Mouse (Mus musculus): ENCODE measurements at regions not wholly inside any gene's neighbourhood (a gene's known extent, or its start where the extent isn't known, plus 50 kb on each side); places are given as distances from the start of the nearest gene placed in this dataset.
A peak's percentile ranks its signal among the peaks of the same experiment; 100 is the strongest.

GRCm38 (mm10) chr11:84684325-84684724 lies 135.0 kb downstream of the Mrm1 start:
- no peak for DNase-seq (ENCODE audit: low read depth, low spot score)
- Histone ChIP-seq H3K36me3 (ENCODE audit: control insufficient read depth, insufficient read depth, low read length, poor library complexity, severe bottlenecking) (no peaks in the 10 kb centered on the region), H3K27ac (ENCODE audit: insufficient read depth, low read depth, low read length, poor library complexity, severe bottlenecking) (no peak overlapping the region), H3K9ac (ENCODE audit: insufficient read depth, low read depth, low read length, poor library complexity, severe bottlenecking) (no peak overlapping the region), H3K4me1 (ENCODE audit: control insufficient read depth in 2 of 2, insufficient read depth in 2 of 2, low read length in 2 of 2, poor library complexity in 1 of 2) (no peaks in the 10 kb centered on the region), H3K9me3 (ENCODE audit: control insufficient read depth, insufficient read depth, low read depth, low read length) (no peaks in the 10 kb centered on the region), H3K4me3 (ENCODE audit: insufficient read depth in 1 of 2, low read depth in 1 of 2, low read length in 2 of 2, poor library complexity in 1 of 2, severe bottlenecking in 1 of 2) (no peak overlapping the region)
- no peak for TF ChIP-seq CHD2 (IDR thresholded peaks at IDR 0.05; ENCODE audit: low read depth, low read length)
- no peak for TF ChIP-seq MAFK (IDR thresholded peaks at IDR 0.05; ENCODE audit: insufficient read depth, low read depth, low read length)
- TF ChIP-seq ZC3H11A (IDR thresholded peaks at IDR 0.05; ENCODE audit: borderline replicate concordance, low read depth, low read length) = no peak
- TF ChIP-seq ZNF384 (IDR thresholded peaks at IDR 0.05; ENCODE audit: low read depth, low read length) = no peak
- TF ChIP-seq HCFC1 (IDR thresholded peaks at IDR 0.05; ENCODE audit: borderline replicate concordance, insufficient read depth, low read length) = no peak
- in situ Hi-C loops (cut with MboI; ENCODE audit: low sequenced_read_pairs in 2 of 2, unreplicated experiment in 2 of 2) = no loop called here

- Histone ChIP-seq H3K36me3 (ENCODE audit: control insufficient read depth, insufficient read depth, low read length, poor library complexity, severe bottlenecking) (no peaks in the 10 kb centered on the region), H3K9ac (ENCODE audit: insufficient read depth, low read depth, low read length, poor library complexity, severe bottlenecking) (no peak overlapping the region), H3K9me3 (ENCODE audit: control insufficient read depth, insufficient read depth, low read depth, low read length) (no peaks in the 10 kb centered on the region), H3K27ac (ENCODE audit: insufficient read depth, low read depth, low read length, poor library complexity, severe bottlenecking) (no peak overlapping the region), H3K4me3 (ENCODE audit: insufficient read depth in 1 of 2, low read depth in 1 of 2, low read length in 2 of 2, poor library complexity in 1 of 2, severe bottlenecking in 1 of 2) (no peak overlapping the region), H3K4me1 (ENCODE audit: control insufficient read depth in 2 of 2, insufficient read depth in 2 of 2, low read length in 2 of 2, poor library complexity in 1 of 2) (no peaks in the 10 kb centered on the region)
- TF ChIP-seq MAFK (IDR thresholded peaks at IDR 0.05; ENCODE audit: insufficient read depth, low read depth, low read length) (no peak), ZNF384 (IDR thresholded peaks at IDR 0.05; ENCODE audit: low read depth, low read length) (no peak), ZC3H11A (IDR thresholded peaks at IDR 0.05; ENCODE audit: borderline replicate concordance, low read depth, low read length) (no peak), CHD2 (IDR thresholded peaks at IDR 0.05; ENCODE audit: low read depth, low read length) (no peak), HCFC1 (IDR thresholded peaks at IDR 0.05; ENCODE audit: borderline replicate concordance, insufficient read depth, low read length) (no peak)
- in situ Hi-C loops (cut with MboI; ENCODE audit: low sequenced_read_pairs in 2 of 2, unreplicated experiment in 2 of 2) = no loop called here
- no peak for DNase-seq (ENCODE audit: low read depth, low spot score)
Measured at GRCm38 (mm10) chr11:84682931-84683330, 136.4 kb downstream of the Mrm1 start.

GRCm38 (mm10) chr11:84676377-84677078 lies 142.8 kb downstream of the Mrm1 start:
- DNase-seq (ENCODE audit: low read depth, low spot score) = no peak
- Histone ChIP-seq H3K36me3 (ENCODE audit: control insufficient read depth, insufficient read depth, low read length, poor library complexity, severe bottlenecking) (no peaks in the 10 kb centered on the region), H3K27ac (ENCODE audit: insufficient read depth, low read depth, low read length, poor library complexity, severe bottlenecking) (no peak overlapping the region), H3K4me3 (ENCODE audit: insufficient read depth in 1 of 2, low read depth in 1 of 2, low read length in 2 of 2, poor library complexity in 1 of 2, severe bottlenecking in 1 of 2) (peak overlapping the region in 1 of 2 experiments; percentile 26; a peak in 1 of 4 replicates), H3K9ac (ENCODE audit: insufficient read depth, low read depth, low read length, poor library complexity, severe bottlenecking) (no peak overlapping the region), H3K4me1 (ENCODE audit: control insufficient read depth in 2 of 2, insufficient read depth in 2 of 2, low read length in 2 of 2, poor library complexity in 1 of 2) (peaks cover 0 to 4% of the 10 kb centered on the region in 2 experiments; a peak in 1 of 4 replicates), H3K9me3 (ENCODE audit: control insufficient read depth, insufficient read depth, low read depth, low read length) (no peaks in the 10 kb centered on the region)
- no peak for TF ChIP-seq HCFC1 (IDR thresholded peaks at IDR 0.05; ENCODE audit: borderline replicate concordance, insufficient read depth, low read length)
- TF ChIP-seq ZNF384 (IDR thresholded peaks at IDR 0.05; ENCODE audit: low read depth, low read length) = no peak
- no peak for TF ChIP-seq MAFK (IDR thresholded peaks at IDR 0.05; ENCODE audit: insufficient read depth, low read depth, low read length)
- TF ChIP-seq ZC3H11A (IDR thresholded peaks at IDR 0.05; ENCODE audit: borderline replicate concordance, low read depth, low read length) = no peak
- no peak for TF ChIP-seq CHD2 (IDR thresholded peaks at IDR 0.05; ENCODE audit: low read depth, low read length)
- in situ Hi-C loops (cut with MboI; ENCODE audit: low sequenced_read_pairs in 2 of 2, unreplicated experiment in 2 of 2) = no loop called here

GRCm38 (mm10) chr11:84672841-84673473 lies 146.4 kb downstream of the Mrm1 start:
- DNase-seq (ENCODE audit: low read depth, low spot score) = no peak
- in situ Hi-C loops (cut with MboI; ENCODE audit: low sequenced_read_pairs in 2 of 2, unreplicated experiment in 2 of 2) = no loop called here
- Histone ChIP-seq H3K4me1 (ENCODE audit: control insufficient read depth in 2 of 2, insufficient read depth in 2 of 2, low read length in 2 of 2, poor library complexity in 1 of 2) (peaks cover 0 to 4% of the 10 kb centered on the region in 2 experiments; a peak in 1 of 4 replicates), H3K9ac (ENCODE audit: insufficient read depth, low read depth, low read length, poor library complexity, severe bottlenecking) (no peak overlapping the region), H3K9me3 (ENCODE audit: control insufficient read depth, insufficient read depth, low read depth, low read length) (no peaks in the 10 kb centered on the region), H3K4me3 (ENCODE audit: insufficient read depth in 1 of 2, low read depth in 1 of 2, low read length in 2 of 2, poor library complexity in 1 of 2, severe bottlenecking in 1 of 2) (no peak overlapping the region), H3K36me3 (ENCODE audit: control insufficient read depth, insufficient read depth, low read length, poor library complexity, severe bottlenecking) (no peaks in the 10 kb centered on the region), H3K27ac (ENCODE audit: insufficient read depth, low read depth, low read length, poor library complexity, severe bottlenecking) (no peak overlapping the region)
- no peak for TF ChIP-seq ZC3H11A (IDR thresholded peaks at IDR 0.05; ENCODE audit: borderline replicate concordance, low read depth, low read length)
- TF ChIP-seq MAFK (IDR thresholded peaks at IDR 0.05; ENCODE audit: insufficient read depth, low read depth, low read length) = no peak
- TF ChIP-seq CHD2 (IDR thresholded peaks at IDR 0.05; ENCODE audit: low read depth, low read length) = no peak
- TF ChIP-seq HCFC1 (IDR thresholded peaks at IDR 0.05; ENCODE audit: borderline replicate concordance, insufficient read depth, low read length) = no peak
- no peak for TF ChIP-seq ZNF384 (IDR thresholded peaks at IDR 0.05; ENCODE audit: low read depth, low read length)
